Mouse (Mus musculus) ES-E14 (cell line): ENCODE data around the gene Pak4. TPM values are rescaled to one million over a fixed set of nuclear protein-coding genes. Genes with fewer than 3 reads are reported as not detected.
A peak's percentile ranks its signal among the peaks of the same experiment; 100 is the strongest.
"Not testable (repeated sequence)": the region's sequence is repeated elsewhere in the genome, so short reads cannot be mapped to it uniquely, and the experiment has no call there.

Experiments
- DNase-seq: peaks from one replicate; pipeline ENCODE4 v3.0.0-alpha.2; 2013; ENCODE audit warnings: low read depth, low spot score
- H3K27ac ChIP-seq: 2 replicates; pipeline ENCODE4 v1.5.1; 2012; ENCODE audit warnings: low read depth, mild to moderate bottlenecking, low read length, moderate library complexity, mixed read lengths; ENCODE audit not compliant: poor library complexity, insufficient read depth, severe bottlenecking
- H3K36me3 ChIP-seq: 2 replicates; pipeline ENCODE4 v1.6.1; 2012; ENCODE audit warnings: mild to moderate bottlenecking, low read length, moderate library complexity, mixed read lengths; ENCODE audit not compliant: control insufficient read depth, poor library complexity, insufficient read depth, severe bottlenecking
- H3K4me1 ChIP-seq, 2 experiments: fragments of 150-350 bp in 1 of 2; sonication (generic) in 1 of 2; 2 replicates each; pipeline ENCODE4 v1.6.1; 2012; ENCODE audit warnings: low read length in 2 of 2, mild to moderate bottlenecking in 1 of 2, mixed read lengths in 1 of 2; ENCODE audit not compliant: control insufficient read depth in 2 of 2, insufficient read depth in 2 of 2, poor library complexity in 1 of 2
- H3K4me3 ChIP-seq, 2 experiments: fragments of 150-350 bp in 1 of 2; sonication (generic) in 1 of 2; 2 replicates each; pipeline ENCODE4 v1.5.1; 2012; ENCODE audit warnings: low read length in 2 of 2, low read depth in 1 of 2, mild to moderate bottlenecking in 1 of 2, mixed read lengths in 1 of 2; ENCODE audit not compliant: insufficient read depth in 1 of 2, poor library complexity in 1 of 2, severe bottlenecking in 1 of 2
- H3K9ac ChIP-seq: 2 replicates; pipeline ENCODE4 v1.6.1; 2012; ENCODE audit warnings: low read depth, mild to moderate bottlenecking, low read length, mixed read lengths; ENCODE audit not compliant: poor library complexity, insufficient read depth, severe bottlenecking
- H3K9me3 ChIP-seq: fragments of 150-350 bp; sonication (generic); 2 replicates; pipeline ENCODE4 v1.6.1; 2012; ENCODE audit warnings: low read depth, mild to moderate bottlenecking, low read length; ENCODE audit not compliant: control insufficient read depth, insufficient read depth
- CHD2 ChIP-seq: IDR thresholded peaks from 2 replicates; pipeline ENCODE4 v1.6.1; 2014; ENCODE audit warnings: mild to moderate bottlenecking, low read depth, low read length, inconsistent platforms
- HCFC1 ChIP-seq: IDR thresholded peaks from 2 replicates; pipeline ENCODE4 v1.6.1; 2012; ENCODE audit warnings: low read length, inconsistent platforms, borderline replicate concordance; ENCODE audit not compliant: insufficient read depth
- MAFK ChIP-seq: IDR thresholded peaks from 2 replicates; pipeline ENCODE4 v1.6.1; 2014; ENCODE audit warnings: mild to moderate bottlenecking, low read depth, low read length, inconsistent platforms; ENCODE audit not compliant: insufficient read depth
- ZC3H11A ChIP-seq: IDR thresholded peaks from 2 replicates; pipeline ENCODE4 v1.6.1; 2012; ENCODE audit warnings: low read depth, mild to moderate bottlenecking, inconsistent platforms, low read length, borderline replicate concordance
- ZNF384 ChIP-seq: IDR thresholded peaks from 2 replicates; pipeline ENCODE4 v1.6.1; 2012; ENCODE audit warnings: low read depth, low read length, inconsistent platforms
- in situ Hi-C, 2 experiments: fragments of 600-800 bp; cut with MboI; formaldehyde crosslinking; loops; one replicate each; pipeline ENCODE4 v1.15.1; 2025; ENCODE audit warnings: low sequenced_read_pairs in 2 of 2, inconsistent platforms in 1 of 2; ENCODE audit not compliant: unreplicated experiment in 2 of 2
- total RNA-seq: library from RNA; depleted of rRNA; stranded (reverse); fragments of 300-350 nt; gene quantifications from 2 replicates; pipeline ENCODE4 v1.2.3, GENCODE M21; 2012

Gene Pak4
- total RNA-seq, 1 experiment: 31.9 TPM

DNA sequence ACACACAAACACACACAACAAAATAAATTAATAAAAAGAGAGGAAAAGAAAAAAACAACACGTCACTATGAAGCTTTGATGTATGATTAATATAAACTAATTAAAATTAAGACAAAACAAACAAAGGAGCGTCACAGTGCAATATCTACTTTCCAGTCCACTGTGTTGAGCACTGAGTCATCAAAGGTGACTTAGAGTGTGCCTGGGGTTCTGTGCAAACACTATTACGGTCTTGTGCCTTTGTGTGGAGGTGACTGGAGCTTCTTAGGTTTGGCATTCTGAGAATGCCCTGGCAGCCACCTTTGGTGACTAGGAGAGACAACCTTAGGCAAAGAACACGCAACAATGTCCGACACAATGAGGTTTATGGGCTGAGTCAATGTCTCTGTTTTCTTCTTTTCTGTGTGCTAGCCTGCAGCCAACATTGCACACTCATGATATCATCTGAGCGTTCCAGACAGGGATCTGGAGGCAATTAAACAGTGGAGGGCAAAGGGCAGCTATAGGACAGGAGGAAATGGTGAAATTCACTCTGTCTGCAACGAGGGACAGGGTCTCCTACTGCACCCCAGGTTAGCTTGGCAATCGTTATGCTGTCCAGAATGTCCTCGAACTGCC is 21.2 kb upstream of the Pak4 start:
- in situ Hi-C loops: loop anchor here in 1 of 2 experiments (5.0 kb wide), 1 partner anchor 98 kb away; the partner anchor contains the start of gene Fbxo17
- Histone ChIP-seq H3K4me1 (no peaks in the 10 kb centered on the region; a peak in 1 of 4 replicates), H3K9ac (no peak overlapping the region), H3K36me3 (no peaks in the 10 kb centered on the region), H3K4me3 (no peak overlapping the region), H3K9me3 (no peaks in the 10 kb centered on the region), H3K27ac (no peak overlapping the region)
- TF ChIP-seq MAFK (no peak), ZC3H11A (no peak), HCFC1 (no peak), CHD2 (no peak), ZNF384 (no peak)
- no peak for DNase-seq

DNA sequence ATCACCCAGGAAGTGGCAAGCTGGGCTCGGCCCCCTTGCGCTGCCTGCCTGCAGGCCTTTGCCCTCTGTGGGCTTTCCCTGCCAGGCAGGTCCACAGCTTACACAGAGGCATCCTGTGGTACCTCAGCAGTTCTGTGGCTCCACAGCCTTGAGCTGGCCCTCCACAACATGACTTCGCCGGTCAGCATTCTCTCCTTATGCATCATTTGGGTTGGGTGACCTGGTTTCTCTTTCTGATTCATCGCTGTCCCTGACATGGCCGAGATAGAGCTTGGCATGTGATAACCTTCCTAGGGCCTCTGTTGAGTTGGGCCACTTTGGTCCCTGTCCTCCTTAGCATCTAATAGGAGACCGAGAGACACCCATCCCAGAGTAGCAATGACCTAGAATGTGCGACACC is 8.0 kb upstream of the Pak4 start:
- TF ChIP-seq HCFC1: no peak
- no peak for TF ChIP-seq ZC3H11A
- no peak for DNase-seq
- Histone ChIP-seq H3K9ac (no peak overlapping the region), H3K36me3 (no peaks in the 10 kb centered on the region), H3K4me1 (peaks cover 0 to 1% of the 10 kb centered on the region in 2 experiments; a peak in 2 of 4 replicates), H3K4me3 (no peak overlapping the region), H3K9me3 (no peaks in the 10 kb centered on the region), H3K27ac (no peak overlapping the region)
- in situ Hi-C loops: loop anchor here (10.0 kb wide), 2 partner anchors 119 to 171 kb away; partner anchors contain the start of gene Gmfg (in 1 of the 2)

DNA sequence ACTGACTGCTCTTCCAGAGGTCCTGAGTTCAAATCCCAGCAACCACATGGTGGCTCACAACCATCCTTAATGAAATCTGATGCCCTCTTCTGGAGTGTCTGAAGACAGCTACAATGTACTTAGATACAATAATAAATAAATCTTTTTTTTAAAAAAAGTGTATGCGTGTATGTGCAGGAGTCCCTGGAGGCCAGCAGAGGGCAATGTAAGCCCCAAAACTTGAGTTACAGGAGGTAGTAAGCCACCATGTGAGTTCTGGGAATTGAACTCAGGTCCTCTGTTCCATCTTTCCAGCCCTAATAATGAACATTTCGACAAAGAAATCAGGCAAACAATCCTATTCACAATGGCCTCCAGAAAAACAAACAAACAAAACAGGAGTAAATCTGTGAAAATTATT is 5.8 kb upstream of the Pak4 start:
- not testable (repeated sequence) for H3K36me3 ChIP-seq, H3K4me3 ChIP-seq, H3K9ac ChIP-seq, H3K9me3 ChIP-seq, H3K4me1 ChIP-seq, DNase-seq, H3K27ac ChIP-seq
- in situ Hi-C loops: loop anchor here (10.0 kb wide), 2 partner anchors 121 to 169 kb away; partner anchors contain the start of gene Gmfg (in 1 of the 2)
- TF ChIP-seq ZNF384: peak; percentile 88
- TF ChIP-seq ZC3H11A: peak; percentile 56; the same call in 1 of the 2 replicates

DNA sequence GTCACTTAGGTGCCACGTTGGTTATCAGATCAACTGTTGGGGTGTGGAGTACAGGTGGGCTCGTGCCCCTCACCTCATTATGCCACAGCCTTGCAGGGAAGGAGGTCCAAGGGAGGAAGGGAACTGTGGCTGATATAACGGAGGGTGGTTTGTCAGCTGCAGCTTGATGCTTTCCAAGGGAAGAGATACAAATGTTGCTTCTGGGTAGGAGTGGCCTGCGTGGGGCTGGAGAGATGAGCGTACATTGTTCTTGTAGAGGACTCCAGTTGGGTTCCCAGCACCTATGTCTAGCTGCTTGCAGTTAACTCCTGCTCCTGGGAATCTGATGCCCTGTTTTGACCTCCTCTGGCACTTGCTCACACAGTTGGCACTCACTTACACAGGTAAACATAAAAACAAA is 5.2 kb upstream of the Pak4 start:
- no peak for DNase-seq
- no peaks in the 10 kb centered on the region for H3K9me3 ChIP-seq
- H3K36me3 ChIP-seq: no peaks in the 10 kb centered on the region
- H3K4me1 ChIP-seq: peaks cover 1 to 2% of the 10 kb centered on the region in 2 experiments; a peak in 2 of 4 replicates
- TF ChIP-seq MAFK (no peak), CHD2 (no peak), HCFC1 (no peak), ZC3H11A (no peak), ZNF384 (no peak)
- no peak overlapping the region for H3K4me3 ChIP-seq
- H3K27ac ChIP-seq: no peak overlapping the region
- in situ Hi-C loops: loop anchor here (10.0 kb wide), 2 partner anchors 122 to 168 kb away; partner anchors contain the start of gene Gmfg (in 1 of the 2)
- no peak overlapping the region for H3K9ac ChIP-seq

DNA sequence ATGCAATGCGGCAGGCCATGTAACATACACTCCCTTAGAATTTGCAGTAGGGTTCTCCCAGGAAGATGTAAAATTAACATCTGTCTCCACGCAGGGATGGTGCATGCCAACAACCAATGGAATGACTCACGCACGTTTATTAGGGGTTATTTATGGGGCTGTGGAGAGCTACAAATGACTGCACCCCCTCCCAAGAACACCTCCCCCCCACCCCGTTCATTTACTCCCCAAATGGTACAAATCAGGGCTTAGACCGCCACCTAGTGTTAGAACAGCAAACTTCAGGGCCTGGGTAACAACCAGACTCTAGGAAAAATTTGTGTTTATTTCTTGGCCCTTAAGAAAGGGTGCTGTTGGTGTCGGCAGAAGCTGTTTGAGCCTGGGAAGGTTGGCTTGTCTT is 3.7 kb upstream of the Pak4 start:
- peak; percentile 58 for DNase-seq
- Histone ChIP-seq H3K9ac (no peak overlapping the region), H3K4me3 (no peak overlapping the region), H3K9me3 (no peaks in the 10 kb centered on the region), H3K36me3 (no peaks in the 10 kb centered on the region), H3K27ac (no peak overlapping the region), H3K4me1 (peaks cover 1 to 2% of the 10 kb centered on the region in 2 experiments; a peak in 2 of 4 replicates)
- no peak for TF ChIP-seq MAFK
- peak; percentile 45; the same call in 1 of the 2 replicates for TF ChIP-seq ZC3H11A
- in situ Hi-C loops: loop anchor here (10.0 kb wide), 2 partner anchors 123 to 167 kb away; partner anchors contain the start of gene Gmfg (in 1 of the 2)
